Mouse (Mus musculus) ES-E14 (cell line): ENCODE measurements at regions not wholly inside any gene's neighbourhood (a gene's known extent, or its start where the extent isn't known, plus 50 kb on each side); places are given as distances from the start of the nearest gene placed in this dataset.

Experiments used
- CHD2 ChIP-seq: IDR thresholded peaks from 2 replicates; pipeline ENCODE4 v1.6.1; 2014; ENCODE audit warnings: mild to moderate bottlenecking, low read depth, low read length, inconsistent platforms
- HCFC1 ChIP-seq: IDR thresholded peaks from 2 replicates; pipeline ENCODE4 v1.6.1; 2012; ENCODE audit warnings: low read length, inconsistent platforms, borderline replicate concordance; ENCODE audit not compliant: insufficient read depth
- ZNF384 ChIP-seq: IDR thresholded peaks from 2 replicates; pipeline ENCODE4 v1.6.1; 2012; ENCODE audit warnings: low read depth, low read length, inconsistent platforms

DNA sequence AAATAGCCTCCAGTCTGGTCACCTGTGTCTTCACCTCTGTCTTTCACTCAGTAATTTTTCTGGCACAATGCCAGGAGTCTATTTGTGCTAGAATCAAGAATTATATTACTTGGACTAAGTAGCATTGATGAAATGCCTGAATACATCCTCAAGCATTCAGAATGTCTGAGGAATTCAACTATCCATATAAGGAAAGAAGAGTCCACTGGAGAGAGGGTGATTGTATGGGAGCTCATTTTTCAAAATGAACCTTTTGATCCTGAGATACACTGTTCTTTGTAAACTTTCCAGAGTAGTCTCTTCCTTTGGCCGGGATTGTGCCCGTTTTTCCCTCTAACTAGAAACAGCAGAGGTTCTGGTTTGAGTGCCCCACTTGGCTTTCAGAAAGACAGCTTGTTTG lies 367.0 kb upstream of the Kif18a start:
- TF ChIP-seq ZNF384 = no peak
- TF ChIP-seq CHD2 = no peak
- TF ChIP-seq HCFC1 = no peak
